Mouse (Mus musculus) cortical plate, adult 2 months (tissue): ENCODE measurements around the gene Stxbp4. TPM values are rescaled to one million over a fixed set of nuclear protein-coding genes. Genes with fewer than 3 reads are reported as not detected.

ENCODE experiments used
- H3K27ac ChIP-seq: fragments of 200-500 bp; 2 replicates; pipeline ENCODE4 v1.5.1; 2012; ENCODE audit warnings: low read length, control low read depth, inconsistent platforms; ENCODE audit not compliant: insufficient read depth
- H3K4me1 ChIP-seq: fragments of 200-500 bp; 2 replicates; pipeline ENCODE4 v1.6.1; 2011; ENCODE audit warnings: low read length; ENCODE audit not compliant: control insufficient read depth, insufficient read depth
- H3K4me3 ChIP-seq: fragments of 200-500 bp; 2 replicates; pipeline ENCODE4 v1.5.1; 2011; ENCODE audit warnings: mild to moderate bottlenecking, low read length, control low read depth; ENCODE audit not compliant: insufficient read depth
- CTCF ChIP-seq: fragments of 200-500 bp; IDR thresholded peaks from 2 replicates; pipeline ENCODE4 v1.5.1; 2011; ENCODE audit warnings: mild to moderate bottlenecking, control low read depth, low read length; ENCODE audit not compliant: insufficient read depth; ENCODE audit errors: extremely low read depth
- POLR2A ChIP-seq: fragments of 200-500 bp; IDR thresholded peaks from 2 replicates; pipeline ENCODE4 v1.6.1; 2011; ENCODE audit warnings: mild to moderate bottlenecking, low read length, control low read depth; ENCODE audit not compliant: insufficient read depth; ENCODE audit errors: extremely low read depth
- polyA plus RNA-seq: library from polyadenylated mRNA; depleted of rRNA; stranded (reverse); fragments of >200 nt; gene quantifications from 2 replicates; pipeline ENCODE4 v1.2.3, GENCODE M21; 2012

Stxbp4 gene
- polyA plus RNA-seq, 1 experiment: 8.8 TPM

- no peak for TF ChIP-seq CTCF
- TF ChIP-seq POLR2A: no peak
- Histone ChIP-seq H3K4me1 (no peaks in the 10 kb centered on the region), H3K27ac (no peak overlapping the region), H3K4me3 (no peak overlapping the region)
These were observed 23.1 kb downstream of the Stxbp4 start for GRCm38 (mm10) chr11:90614743-90615142.

- Histone ChIP-seq H3K4me3 (no peak overlapping the region), H3K27ac (no peak overlapping the region), H3K4me1 (no peaks in the 10 kb centered on the region)
- TF ChIP-seq POLR2A (no peak), CTCF (no peak)
These were observed 25.8 kb downstream of the Stxbp4 start for GRCm38 (mm10) chr11:90612118-90612517.

GRCm38 (mm10) chr11:90603066-90603465 is 34.8 kb downstream of the Stxbp4 start:
- no peak overlapping the region for H3K27ac ChIP-seq
- H3K4me1 ChIP-seq: no peaks in the 10 kb centered on the region
- H3K4me3 ChIP-seq: no peak overlapping the region
- no peak for TF ChIP-seq POLR2A

- H3K4me1 ChIP-seq: no peaks in the 10 kb centered on the region
- H3K4me3 ChIP-seq: no peak overlapping the region
- H3K27ac ChIP-seq: no peak overlapping the region
- TF ChIP-seq CTCF (no peak), POLR2A (no peak)
These were observed 42.1 kb downstream of the Stxbp4 start for GRCm38 (mm10) chr11:90595826-90596225.

- Histone ChIP-seq H3K4me3 (no peak overlapping the region), H3K4me1 (no peaks in the 10 kb centered on the region), H3K27ac (no peak overlapping the region)
- TF ChIP-seq CTCF: no peak
- TF ChIP-seq POLR2A: no peak
These were observed 46.9 kb downstream of the Stxbp4 start for GRCm38 (mm10) chr11:90590996-90591395.

- H3K4me3 ChIP-seq: no peak overlapping the region
- TF ChIP-seq CTCF: no peak
- no peak for TF ChIP-seq POLR2A
These were observed 51.7 kb downstream of the Stxbp4 start for GRCm38 (mm10) chr11:90586203-90586602.

GRCm38 (mm10) chr11:90585754-90586153 is 52.1 kb downstream of the Stxbp4 start:
- no peaks in the 10 kb centered on the region for H3K4me1 ChIP-seq
- H3K27ac ChIP-seq: no peak overlapping the region
- TF ChIP-seq POLR2A (no peak), CTCF (no peak)
- no peak overlapping the region for H3K4me3 ChIP-seq

More at GRCm38 (mm10) chr11:90586203-90586602, 51.7 kb downstream of the Stxbp4 start:
- no peak overlapping the region for H3K27ac ChIP-seq
- no peaks in the 10 kb centered on the region for H3K4me1 ChIP-seq

- Histone ChIP-seq H3K4me1 (no peaks in the 10 kb centered on the region), H3K27ac (no peak overlapping the region), H3K4me3 (no peak overlapping the region)
- TF ChIP-seq POLR2A (no peak), CTCF (no peak)
These were observed 60.7 kb downstream of the Stxbp4 start for GRCm38 (mm10) chr11:90577057-90577780.

GRCm38 (mm10) chr11:90576282-90576972 is 61.5 kb downstream of the Stxbp4 start:
- H3K4me1 ChIP-seq: no peaks in the 10 kb centered on the region
- TF ChIP-seq POLR2A (no peak), CTCF (no peak)
- no peak overlapping the region for H3K4me3 ChIP-seq
- no peak overlapping the region for H3K27ac ChIP-seq

- no peak overlapping the region for H3K4me3 ChIP-seq
- no peak for TF ChIP-seq CTCF
- no peak for TF ChIP-seq POLR2A
- no peaks in the 10 kb centered on the region for H3K4me1 ChIP-seq
- H3K27ac ChIP-seq: no peak overlapping the region
These were observed 62.3 kb downstream of the Stxbp4 start for GRCm38 (mm10) chr11:90575491-90576048.
